Mouse (Mus musculus): ENCODE data around the gene Ttk.

Ttk gene

DNA sequence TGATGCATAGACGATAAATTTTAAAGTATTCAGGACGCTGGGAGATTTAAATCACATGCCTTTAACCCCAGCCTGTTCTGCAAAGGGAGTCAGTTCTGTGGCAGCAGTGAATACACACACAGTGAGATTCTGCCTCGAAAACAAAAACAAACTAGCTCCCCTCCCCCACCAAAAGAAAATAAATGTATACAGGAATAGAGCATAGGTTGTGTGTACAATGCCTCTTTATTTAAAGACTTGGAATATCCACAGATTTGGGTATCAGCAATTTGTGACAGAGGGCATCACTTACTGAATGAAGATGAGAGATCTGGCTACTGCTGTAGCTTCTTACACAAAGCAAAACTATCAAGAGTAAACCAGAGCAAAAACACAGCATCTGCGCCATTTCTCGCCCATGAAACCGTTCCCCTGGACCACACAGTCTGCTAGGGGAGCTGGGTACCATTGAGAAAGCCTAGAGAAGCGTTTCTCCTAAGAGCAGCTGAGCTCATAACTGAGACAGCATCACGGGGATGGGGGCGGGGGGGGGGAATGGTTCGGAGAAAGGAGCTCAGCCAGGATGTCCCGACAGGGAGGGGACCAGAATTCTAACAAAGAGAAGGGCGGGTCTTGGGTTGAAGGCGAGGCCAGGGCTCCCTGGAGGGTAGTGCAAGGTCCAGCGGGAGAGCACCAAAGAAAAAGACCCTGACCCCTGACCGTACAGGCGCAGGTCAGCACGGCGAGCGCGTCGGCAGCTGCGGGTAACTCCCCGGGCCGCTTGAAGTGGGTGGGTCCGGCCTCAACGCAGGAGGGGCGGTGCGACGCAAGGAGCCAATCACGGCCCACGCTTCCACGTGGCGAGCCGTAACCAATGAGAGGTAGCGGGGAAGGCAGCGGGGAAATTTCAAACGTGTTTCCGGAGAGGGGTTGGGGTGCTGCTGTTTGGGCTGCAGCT, at the start of gene Ttk:
Ttk (plus strand) TSS at position 879 of the 937 bp plus-strand sequence.
- DNase-seq (ENCODE audit: low read depth, low spot score), result peak; percentile 87

DNA sequence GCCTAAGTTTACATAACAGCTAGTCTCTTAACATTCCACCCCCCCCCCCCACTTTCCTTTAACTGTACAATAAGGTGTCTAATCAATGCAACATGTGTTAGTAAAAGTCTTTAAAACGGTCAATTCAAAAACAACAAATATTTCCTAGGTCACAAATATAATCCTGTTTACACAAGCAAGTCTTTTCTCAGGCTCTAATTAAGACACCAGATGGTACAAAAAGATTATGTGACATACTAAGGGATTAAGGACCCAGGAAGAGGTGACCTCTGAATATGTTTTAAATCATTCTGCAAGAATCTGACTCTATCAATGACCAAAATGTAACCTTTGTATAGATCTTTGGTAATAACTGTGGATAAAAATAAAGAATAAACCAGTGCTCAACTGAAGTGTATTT, 49.0 kb upstream of the Ttk start:
- no peak for DNase-seq (ENCODE audit: low read depth, low spot score)

DNA sequence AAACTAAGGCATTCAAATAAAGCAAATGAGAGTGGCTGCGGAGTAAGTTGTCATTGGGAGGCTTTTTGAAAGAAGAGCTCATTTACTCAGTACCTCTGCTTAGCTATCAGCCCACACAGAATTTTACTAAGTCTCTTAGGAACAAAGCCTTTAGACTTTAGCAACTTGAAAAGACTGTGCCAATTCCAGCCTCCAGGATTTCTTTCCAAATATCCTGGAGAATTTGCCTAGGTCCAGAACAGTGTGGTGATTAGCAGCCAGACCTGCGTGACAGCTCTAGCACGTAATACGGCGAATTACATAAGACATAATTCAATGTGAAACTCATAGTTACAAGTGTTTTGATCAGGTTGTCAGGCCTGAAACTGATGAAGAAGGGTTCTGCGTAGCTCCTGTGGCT, 45.2 kb upstream of the Ttk start:
- no peak for DNase-seq (ENCODE audit: low read depth, low spot score)

DNA sequence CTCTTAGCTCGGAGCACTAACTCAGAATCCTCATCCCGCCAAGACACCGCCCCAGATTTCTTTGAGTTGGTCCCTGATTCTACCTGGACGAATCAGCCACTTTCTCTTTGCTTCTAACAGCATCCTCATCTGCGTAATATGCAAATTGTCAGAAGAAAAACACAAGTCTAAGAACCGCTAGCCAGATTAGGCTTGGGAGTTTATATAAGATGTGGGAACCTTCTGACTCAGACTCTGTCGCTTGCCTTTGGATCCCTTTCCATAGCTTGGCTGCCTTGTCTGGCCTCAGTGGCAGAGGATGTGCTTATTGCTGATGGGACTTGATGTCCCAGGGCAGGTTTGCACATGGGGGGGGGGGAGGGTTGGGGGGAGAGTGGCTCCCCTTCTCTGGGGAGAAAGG, 37.6 kb upstream of the Ttk start:
- no peak for DNase-seq (ENCODE audit: low read depth, low spot score)

DNA sequence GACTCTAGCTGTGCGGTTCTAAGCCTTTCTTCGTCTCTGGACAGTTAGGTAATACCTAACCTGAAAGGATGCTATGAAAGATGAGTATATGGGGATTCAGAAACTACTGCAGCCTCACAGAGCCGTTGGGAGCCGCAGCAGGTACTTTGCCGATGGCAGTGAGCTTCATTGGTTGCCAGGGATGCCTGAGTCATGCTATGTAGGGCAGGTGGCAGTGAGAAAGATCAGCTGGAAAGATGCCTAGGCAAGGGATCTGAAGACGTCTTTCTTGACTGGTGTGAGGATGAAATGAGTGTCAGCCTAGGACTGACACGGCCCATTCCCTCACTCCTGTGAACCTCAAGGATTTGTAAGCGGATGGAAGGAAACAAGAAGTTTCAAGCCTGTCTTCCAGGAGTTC, 36.6 kb upstream of the Ttk start:
- DNase-seq (ENCODE audit: low read depth, low spot score), result no peak

DNA sequence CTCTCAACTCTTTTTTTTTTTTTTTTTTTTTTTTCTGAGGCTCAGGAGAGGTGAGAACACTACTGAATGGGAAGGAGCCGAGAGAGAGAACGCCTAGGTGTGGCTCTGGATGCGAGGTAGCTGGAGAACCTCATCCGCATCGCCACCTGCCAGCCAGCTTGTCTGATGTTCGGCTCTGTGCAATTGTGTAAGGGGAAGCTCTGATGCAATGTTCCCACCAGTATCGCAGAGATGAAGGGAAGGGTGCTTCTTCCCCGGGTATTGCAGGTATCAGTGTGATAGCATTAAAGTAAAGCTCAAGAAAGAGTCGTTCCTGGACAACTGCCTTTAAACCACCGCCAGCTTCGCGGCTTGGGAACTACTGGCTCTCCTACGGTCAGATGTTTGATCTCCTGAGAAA, 30.1 kb upstream of the Ttk start:
- DNase-seq (ENCODE audit: low read depth, low spot score), result no peak

DNA sequence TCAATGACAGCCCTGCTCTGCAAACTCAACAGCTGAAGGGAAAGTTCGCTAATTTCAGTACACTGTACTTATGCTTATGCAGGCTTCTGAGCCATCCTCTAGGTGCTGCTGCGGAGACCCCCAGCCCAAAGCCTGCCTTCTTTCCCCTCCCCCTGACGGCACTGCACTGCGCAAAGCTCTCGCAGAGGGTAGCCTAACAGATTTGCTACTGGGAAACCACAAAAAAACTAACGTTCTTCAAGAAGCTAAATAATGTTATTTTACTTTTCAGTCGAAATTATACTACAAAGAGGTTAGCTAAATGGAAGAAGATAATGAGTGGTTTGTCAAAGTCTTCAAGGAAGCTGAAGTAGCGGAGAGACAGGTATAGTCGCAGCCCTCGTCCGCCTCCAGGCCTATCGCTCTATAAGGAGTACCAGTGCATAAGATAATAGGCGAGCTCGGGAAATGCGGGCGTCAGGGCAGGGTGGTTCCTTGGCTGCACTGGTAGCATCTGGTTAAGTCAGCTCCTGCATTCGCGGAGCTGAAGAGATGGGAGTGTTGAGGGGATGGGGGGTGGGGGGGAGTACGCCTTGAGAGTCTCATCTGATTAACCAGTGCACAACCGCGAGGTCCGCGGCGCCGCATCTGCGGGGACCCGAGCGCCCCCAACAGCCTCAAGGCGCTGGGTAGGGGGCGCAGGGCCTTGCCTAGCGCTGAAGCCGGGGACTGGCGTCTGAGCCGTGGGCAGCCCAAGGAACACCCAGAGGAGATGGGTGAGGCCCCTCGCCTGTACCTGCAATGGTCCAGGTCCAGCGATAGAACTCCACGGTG, 29.1 kb upstream of the Ttk start:
- peak; percentile 42 for DNase-seq (ENCODE audit: low read depth, low spot score)

DNA sequence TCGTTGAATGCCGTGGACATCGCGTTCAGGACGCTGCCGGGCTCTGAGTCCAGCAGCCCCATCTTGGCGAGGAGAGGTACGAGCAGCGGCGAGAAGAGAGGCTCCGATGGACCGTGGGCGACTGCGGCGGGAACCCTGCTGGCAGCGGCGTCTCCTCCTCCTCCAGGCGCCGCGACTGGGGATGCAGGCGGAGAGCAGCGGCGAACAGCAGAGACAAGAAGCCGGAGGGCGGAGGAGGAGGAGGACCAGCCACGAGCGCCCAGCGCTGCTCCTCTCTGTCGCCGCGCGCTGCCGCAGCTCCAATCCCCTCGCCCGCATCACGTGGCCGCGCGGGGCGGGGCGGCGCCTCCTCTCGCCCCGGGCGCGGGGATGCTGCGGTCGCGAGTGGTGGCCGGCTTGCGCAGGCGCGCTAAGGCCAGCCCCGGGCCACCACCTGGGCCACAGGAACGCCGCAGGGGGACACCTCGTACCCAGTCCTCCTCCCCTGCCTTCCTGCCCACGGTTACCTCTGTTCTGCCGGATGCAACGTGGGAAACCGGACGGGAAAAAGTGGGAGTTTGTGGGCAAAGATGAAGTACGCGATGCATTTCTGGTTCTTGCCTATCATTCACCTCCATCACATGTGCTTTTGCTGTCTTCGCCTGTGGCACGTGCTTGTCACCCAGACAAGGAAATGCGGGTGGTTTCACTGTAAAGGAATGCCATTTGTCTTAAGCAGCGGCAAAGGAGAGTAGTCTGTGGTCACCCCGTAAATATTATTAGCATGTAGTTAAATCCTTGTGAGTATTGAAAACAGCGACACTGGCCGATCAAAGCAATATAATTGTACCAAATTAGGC, 28.3 kb upstream of the Ttk start, which contains the start of gene Elovl4:
Elovl4 (minus strand) TSS at position 301 of the 839 bp plus-strand sequence.
- peak; percentile 49 for DNase-seq (ENCODE audit: low read depth, low spot score)

DNA sequence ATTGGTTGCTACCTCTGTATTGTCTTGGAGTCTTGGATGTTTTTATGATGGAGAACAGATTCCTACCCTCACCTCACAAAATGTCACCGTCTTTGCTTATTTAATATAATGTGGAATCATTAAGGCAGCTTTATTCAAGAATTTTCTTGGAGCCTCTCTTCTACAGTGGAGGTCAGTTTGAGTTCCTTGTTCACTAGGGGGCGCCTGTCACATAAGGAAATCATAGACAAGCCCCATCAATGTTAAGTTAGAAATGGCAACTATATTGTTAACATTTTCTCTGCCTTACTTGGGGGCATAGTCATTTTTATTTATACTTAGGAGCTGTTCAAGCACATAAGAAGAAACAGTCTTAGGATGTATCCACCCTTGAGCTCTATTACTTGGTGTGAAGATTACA, 26.9 kb upstream of the Ttk start:
- DNase-seq (ENCODE audit: low read depth, low spot score), result peak; percentile 36

DNA sequence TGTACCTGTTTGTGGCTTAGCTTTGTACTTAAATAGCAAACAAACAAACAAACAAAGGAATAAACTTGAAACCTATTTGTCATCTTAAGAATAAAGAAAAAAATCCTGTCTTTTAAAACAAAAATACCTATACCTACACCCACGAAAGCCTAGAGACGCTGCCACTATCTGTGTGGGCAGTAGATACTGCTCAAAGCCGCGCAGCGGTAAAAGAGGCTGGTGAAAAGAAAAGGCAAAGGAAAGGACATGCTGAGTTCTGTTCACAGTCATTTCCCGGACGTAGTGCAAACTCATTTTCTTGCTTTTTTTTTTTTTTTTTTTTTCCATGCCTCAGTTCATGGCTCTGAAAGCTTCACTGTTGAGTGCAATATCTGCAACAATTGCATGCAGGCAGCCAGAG, 15.3 kb upstream of the Ttk start:
- DNase-seq (ENCODE audit: low read depth, low spot score), result no peak

DNA sequence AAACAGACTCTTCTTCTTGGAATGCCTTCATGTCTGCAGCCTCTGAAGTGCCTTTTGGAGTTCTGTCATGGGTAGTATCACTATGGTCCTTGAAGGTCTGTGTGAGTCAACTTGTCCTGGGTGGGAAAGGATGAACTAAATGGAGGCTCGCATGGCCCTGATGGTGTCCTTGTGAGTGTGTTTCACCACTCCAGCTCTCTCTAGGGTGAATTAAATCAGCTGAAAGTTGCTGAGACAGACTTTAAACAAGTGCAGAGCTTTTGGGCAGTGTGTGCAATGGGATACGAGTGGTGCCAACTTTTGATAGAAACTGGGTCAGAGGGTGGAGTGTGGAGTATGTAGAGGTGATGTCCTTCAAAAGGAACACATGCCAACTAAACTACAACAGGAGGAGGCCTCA, 13.5 kb upstream of the Ttk start:
- DNase-seq (ENCODE audit: low read depth, low spot score), result no peak

DNA sequence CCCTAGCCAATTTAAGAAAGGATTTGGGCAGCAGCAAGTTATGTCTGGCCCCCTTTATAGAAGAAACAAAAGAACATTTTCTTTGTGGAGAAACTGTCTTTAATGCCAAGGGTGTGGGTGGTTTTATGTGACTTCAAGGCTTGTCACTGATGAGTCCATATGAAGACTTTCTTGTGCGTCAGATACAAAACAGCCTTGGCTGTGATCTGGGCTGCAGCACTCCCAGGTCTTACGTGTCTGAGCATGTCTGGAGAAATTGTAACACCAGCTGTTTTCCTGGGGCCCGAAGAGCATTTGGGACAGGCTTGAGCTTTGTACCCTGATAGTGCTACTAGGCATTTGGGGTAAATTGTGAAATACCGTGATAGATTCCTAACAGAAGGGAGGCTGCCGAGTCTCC, 11.6 kb upstream of the Ttk start:
- DNase-seq (ENCODE audit: low read depth, low spot score), result no peak

DNA sequence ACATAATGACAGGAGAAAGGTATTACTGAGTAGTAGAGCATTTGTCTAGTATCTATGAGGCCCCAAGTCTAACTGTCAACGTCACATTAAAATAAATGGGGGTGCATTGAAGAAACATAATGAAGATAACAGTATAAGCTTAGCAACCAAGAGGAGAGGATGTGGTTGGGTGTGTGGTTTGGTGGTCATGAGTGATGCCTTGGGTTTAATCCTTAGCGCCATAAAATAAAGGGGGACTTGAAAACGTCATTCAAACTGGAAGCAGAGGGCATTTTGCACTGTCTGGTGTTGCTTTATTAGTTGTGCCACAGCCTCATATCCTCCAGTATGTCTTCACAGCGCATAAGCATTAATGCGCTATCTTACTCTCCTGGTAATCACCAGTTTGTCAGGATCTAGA, 4.6 kb upstream of the Ttk start:
- no peak for DNase-seq (ENCODE audit: low read depth, low spot score)

DNA sequence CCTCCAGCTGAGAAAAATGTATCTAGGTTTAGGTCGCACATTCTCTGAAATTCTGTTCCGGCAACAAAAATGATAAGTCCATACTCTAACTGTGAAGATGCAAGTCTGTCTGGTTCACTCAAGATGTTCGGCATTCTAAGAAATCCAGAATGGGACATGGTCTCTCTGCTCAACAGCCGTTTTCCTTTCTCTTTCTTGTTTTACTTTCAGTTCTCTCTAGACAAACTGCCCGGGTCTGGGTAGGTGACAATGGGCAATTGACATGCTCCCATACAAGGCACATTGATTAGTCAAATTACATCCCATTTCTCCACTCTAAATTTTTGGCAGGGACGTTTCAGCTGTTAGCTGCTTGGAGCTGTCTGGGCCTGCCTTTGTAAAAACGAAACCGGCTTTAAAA, 3.3 kb upstream of the Ttk start:
- DNase-seq (ENCODE audit: low read depth, low spot score), result no peak

DNA sequence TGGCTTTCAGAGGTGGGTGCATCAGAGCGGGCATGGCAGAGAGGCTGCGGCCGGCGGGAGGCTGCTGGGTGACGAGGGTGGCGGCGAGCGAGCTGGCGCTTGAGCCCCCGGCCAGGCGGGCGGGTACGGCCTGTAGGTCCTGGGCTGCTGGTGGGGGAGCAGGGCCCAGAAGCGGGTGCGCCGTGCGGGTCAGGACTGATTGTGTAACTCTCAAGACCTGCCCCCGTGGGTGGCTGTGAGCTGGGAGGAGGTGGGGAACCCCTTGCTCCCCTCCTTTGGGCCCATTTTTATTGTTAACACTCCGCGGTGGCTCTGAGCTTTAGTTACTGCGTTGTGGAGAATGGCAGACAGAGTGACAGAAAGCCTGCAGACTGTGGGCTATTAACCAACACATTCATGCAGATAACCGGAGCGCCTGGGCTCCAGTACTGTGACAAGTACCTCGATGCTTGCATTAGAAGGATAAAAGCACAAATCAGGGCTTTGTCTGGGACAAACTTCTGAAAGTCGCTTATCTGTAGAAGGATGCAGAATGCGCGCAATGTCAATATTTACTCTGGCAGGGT, 342 bp downstream of the Ttk start:
- DNase-seq (ENCODE audit: low read depth, low spot score), result no peak

DNA sequence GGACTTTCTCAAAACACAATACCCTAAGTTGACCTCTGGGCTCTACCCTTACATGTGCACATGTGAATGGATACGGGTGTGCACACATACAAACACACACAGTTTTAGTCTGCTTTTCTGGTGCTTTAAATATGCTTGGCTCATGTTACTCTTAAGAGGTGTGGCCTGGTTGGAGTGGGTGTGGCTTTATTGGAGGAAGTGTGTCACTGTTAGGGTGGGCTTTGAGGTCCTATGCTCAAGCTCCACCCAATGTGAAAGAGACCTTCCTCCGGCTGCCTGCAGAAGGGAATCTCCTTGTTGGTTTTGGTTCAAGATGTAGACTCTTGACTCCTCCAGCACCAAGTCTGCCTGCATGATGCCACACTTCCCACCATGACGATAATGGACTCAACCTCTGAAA, 18.0 kb downstream of the Ttk start:
- no peak for DNase-seq (ENCODE audit: low read depth, low spot score)

DNA sequence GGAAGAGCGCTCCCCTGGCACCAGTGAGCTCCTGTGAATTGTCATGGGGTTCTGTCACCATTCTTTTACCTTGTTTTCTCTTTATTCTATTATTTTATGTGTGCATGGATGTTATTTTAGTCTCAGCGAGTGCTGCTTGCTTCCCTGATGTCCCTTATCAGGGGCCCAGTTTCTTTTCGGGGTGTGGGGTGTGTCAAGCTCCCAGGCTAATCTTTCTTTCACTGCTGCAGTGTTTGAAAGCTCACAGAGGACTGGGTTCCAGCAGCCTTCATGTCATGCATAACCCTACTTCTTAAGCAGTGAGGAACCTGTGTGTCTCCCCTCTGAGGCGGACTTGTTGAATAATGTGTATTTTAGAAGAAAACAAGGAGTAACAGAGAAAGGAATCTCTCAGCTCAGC, 30.7 kb downstream of the Ttk start:
- DNase-seq (ENCODE audit: low read depth, low spot score), result no peak

DNA sequence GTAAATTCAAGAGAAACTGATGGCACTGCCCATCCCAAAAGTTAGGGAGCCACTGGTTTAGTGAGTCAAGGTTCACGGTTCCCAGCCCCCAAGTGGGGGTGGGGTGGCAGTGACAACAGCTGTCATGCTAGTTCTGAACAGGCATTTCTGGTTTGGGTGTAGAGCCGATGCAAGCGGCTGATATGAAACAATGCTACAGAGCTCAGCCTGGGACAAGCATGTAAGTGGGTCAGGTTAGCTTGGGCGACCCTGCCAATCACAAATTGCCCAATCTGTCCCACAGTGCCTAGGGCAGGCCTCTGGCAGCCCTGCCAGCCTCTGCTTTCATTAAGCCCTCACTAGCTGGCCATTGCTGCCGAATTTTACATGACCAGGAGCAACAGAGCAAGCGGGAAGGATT, 47.7 kb downstream of the Ttk start:
- no peak for DNase-seq (ENCODE audit: low read depth, low spot score)

DNA sequence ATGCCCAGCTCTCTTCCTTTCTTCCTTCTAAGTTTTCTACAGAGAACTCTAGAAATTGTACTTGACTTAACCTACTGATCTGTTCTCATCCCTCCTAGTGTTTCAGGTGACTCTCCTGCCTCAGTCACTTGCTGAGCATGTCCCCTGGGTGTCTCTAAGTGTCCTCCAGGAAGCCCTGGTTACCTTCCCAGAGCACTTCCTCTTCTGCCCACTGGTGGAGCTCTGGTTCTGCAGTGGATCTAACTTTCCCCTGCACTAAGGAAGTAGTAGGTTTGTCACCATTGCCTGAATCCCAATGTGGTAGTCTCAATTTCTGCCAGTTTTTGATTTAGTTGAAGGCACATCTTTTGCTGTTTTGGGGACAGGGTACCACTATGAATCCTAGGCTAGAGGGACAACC, 51.7 kb downstream of the Ttk start:
- no peak for DNase-seq (ENCODE audit: low read depth, low spot score)

DNA sequence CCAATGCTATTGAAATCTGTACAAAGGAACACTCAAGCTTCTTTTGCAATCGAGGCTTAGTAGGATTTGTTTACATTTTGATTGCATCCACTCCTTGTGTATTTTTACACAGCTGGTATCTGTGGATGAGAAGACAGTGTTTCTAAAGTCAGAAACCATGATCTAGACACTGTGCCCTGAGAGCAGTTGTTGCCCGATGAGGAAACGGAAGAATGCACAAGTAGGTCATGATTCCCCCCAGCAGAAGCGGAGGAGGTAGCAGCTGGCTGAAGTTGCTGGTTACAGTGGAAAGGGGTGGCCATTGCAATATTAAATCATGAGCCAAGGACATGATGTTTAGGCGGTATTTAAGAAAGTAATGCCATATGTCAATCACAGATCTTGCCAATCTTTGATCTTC, 53.7 kb downstream of the Ttk start:
- no peak for DNase-seq (ENCODE audit: low read depth, low spot score)

DNA sequence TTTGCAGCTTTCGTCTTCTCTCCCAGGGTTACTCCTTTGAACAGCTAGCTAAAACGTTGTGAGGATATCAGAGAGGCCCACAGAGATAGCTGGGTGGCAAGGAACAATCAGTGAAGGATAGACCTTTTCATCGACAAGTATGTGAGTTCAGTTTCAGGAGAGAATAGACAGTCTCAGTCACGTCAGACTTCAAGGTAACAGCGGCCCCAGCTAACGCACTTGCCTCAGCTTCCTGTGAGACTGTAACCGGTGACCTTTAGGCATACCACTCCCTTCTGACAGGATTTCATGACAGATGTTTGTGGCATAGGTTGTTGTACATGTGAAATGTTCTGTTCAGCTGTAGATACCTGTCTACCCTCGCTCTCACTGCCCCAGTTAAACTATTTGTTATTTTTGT, 58.6 kb downstream of the Ttk start:
- no peak for DNase-seq (ENCODE audit: low read depth, low spot score)
